Mouse (Mus musculus) ovary, adult 10 weeks (tissue): Measurements from ENCODE around the gene Fam107a. TPM values are rescaled to one million over a fixed set of nuclear protein-coding genes. Genes with fewer than 3 reads are reported as not detected.

Source experiments
- polyA plus RNA-seq: library from polyadenylated mRNA; stranded (reverse); fragments of 350-450 nt; fragmentation: Illumina TruSeq; extraction: RNeasy Lipid Tissue Mini Kit (QIAGEN cat#74804); gene quantifications from one replicate; pipeline ENCODE4 v1.2.3, GENCODE M21; 2014

Gene Fam107a
- polyA plus RNA-seq = 9.0 TPM

GRCm38 (mm10) chr14:8317194-8318097, at the start of gene Fam107a:
Gene Fam107a (minus strand): TSS chr14:8318023.

GRCm38 (mm10) chr14:8259166-8259565, 58.7 kb downstream of the Fam107a start, which contains the start of gene Acox2:
Gene Acox2 (minus strand): TSS chr14:8259353.

Other genes with a start within 250 kb of the Fam107a start
- 64.5 TPM for gene Rpp14, start 237.7 kb downstream of the Fam107a start, polyA plus RNA-seq
- 32.8 TPM for gene Pxk, start 219.8 kb downstream of the Fam107a start, polyA plus RNA-seq
- gene Pdhb, start 145.0 kb downstream of the Fam107a start, polyA plus RNA-seq = 169 TPM
- gene Kctd6, start 103.9 kb downstream of the Fam107a start, polyA plus RNA-seq = 28.0 TPM
- gene Acox2, start 58.7 kb downstream of the Fam107a start, polyA plus RNA-seq = 3.2 TPM
- gene Oit1, start 60.7 kb upstream of the Fam107a start, polyA plus RNA-seq = not detected